Mouse (Mus musculus): ENCODE data around the gene Kctd5. TPM values are rescaled to one million over a fixed set of nuclear protein-coding genes. Genes with fewer than 3 reads are reported as not detected.

Gene Kctd5
- polyA plus RNA-seq, 1 experiment: 5.6 TPM

- Histone ChIP-seq H3K9me3 (peaks cover 11% of the 10 kb centered on the region), H3K36me3 (replicated peaks; ENCODE audit: low read length) (peaks cover 28% of the 10 kb centered on the region), H3K27me3 (replicated peaks) (peaks cover 13% of the 10 kb centered on the region), H3K4me3 (replicated peaks) (peak overlapping the region; percentile 10), H3K4me1 (peaks cover 4% of the 10 kb centered on the region; the same call in 1 of the 2 replicates)
- no peak for TF ChIP-seq GATA1 (IDR thresholded peaks at IDR 0.05; ENCODE audit: borderline replicate concordance, low read length)
- TF ChIP-seq FLI1 (IDR thresholded peaks at IDR 0.05; ENCODE audit: low read length): no peak
These were observed 28.8 kb downstream of the Kctd5 start for GRCm38 (mm10) chr17:24044482-24044881.

- peaks cover 11% of the 10 kb centered on the region for H3K9me3 ChIP-seq
- no peaks in the 10 kb centered on the region for H3K36me3 ChIP-seq (replicated peaks; ENCODE audit: low read length)
- H3K27me3 ChIP-seq (replicated peaks): peaks cover 27% of the 10 kb centered on the region
- H3K4me1 ChIP-seq: peaks cover 4% of the 10 kb centered on the region; the same call in 1 of the 2 replicates
- H3K4me3 ChIP-seq (replicated peaks): no peak within 1 kb of the TSS
- no peak for TF ChIP-seq FLI1 (IDR thresholded peaks at IDR 0.05; ENCODE audit: low read length)
- TF ChIP-seq GATA1 (IDR thresholded peaks at IDR 0.05; ENCODE audit: borderline replicate concordance, low read length): no peak
These were observed 35.4 kb downstream of the Kctd5 start, which contains the start of gene Prss27 for GRCm38 (mm10) chr17:24037844-24038243. Gene Prss27, plus strand, starts transcription at chr17:24038144.

- H3K4me3 ChIP-seq (replicated peaks): no peak overlapping the region
- no peaks in the 10 kb centered on the region for H3K36me3 ChIP-seq (replicated peaks; ENCODE audit: low read length)
- TF ChIP-seq FLI1 (IDR thresholded peaks at IDR 0.05; ENCODE audit: low read length): no peak
- no peak for TF ChIP-seq GATA1 (IDR thresholded peaks at IDR 0.05; ENCODE audit: borderline replicate concordance, low read length)
- H3K4me1 ChIP-seq: peaks cover 4% of the 10 kb centered on the region; the same call in 1 of the 2 replicates
- peaks cover 25% of the 10 kb centered on the region for H3K27me3 ChIP-seq (replicated peaks)
- H3K9me3 ChIP-seq: peaks cover 11% of the 10 kb centered on the region
These were observed 35.9 kb downstream of the Kctd5 start for GRCm38 (mm10) chr17:24037360-24037759.

GRCm38 (mm10) chr17:24036954-24037353 lies 36.3 kb downstream of the Kctd5 start:
- peaks cover 11% of the 10 kb centered on the region for H3K9me3 ChIP-seq
- TF ChIP-seq GATA1 (IDR thresholded peaks at IDR 0.05; ENCODE audit: borderline replicate concordance, low read length): no peak
- no peak for TF ChIP-seq FLI1 (IDR thresholded peaks at IDR 0.05; ENCODE audit: low read length)
- H3K4me3 ChIP-seq (replicated peaks): no peak overlapping the region

GRCm38 (mm10) chr17:24035087-24035486 lies 38.2 kb downstream of the Kctd5 start:
- peaks cover 2% of the 10 kb centered on the region for H3K9me3 ChIP-seq

More at GRCm38 (mm10) chr17:24036954-24037353, 36.3 kb downstream of the Kctd5 start:
- peaks cover 28% of the 10 kb centered on the region for H3K27me3 ChIP-seq (replicated peaks)
- H3K36me3 ChIP-seq (replicated peaks; ENCODE audit: low read length): no peaks in the 10 kb centered on the region
- peaks cover 4% of the 10 kb centered on the region; the same call in 1 of the 2 replicates for H3K4me1 ChIP-seq

GRCm38 (mm10) chr17:24030551-24030950 lies 42.7 kb downstream of the Kctd5 start:
- Histone ChIP-seq H3K27me3 (replicated peaks) (peaks cover 18% of the 10 kb centered on the region), H3K4me3 (replicated peaks) (no peak overlapping the region), H3K36me3 (replicated peaks; ENCODE audit: low read length) (no peaks in the 10 kb centered on the region), H3K4me1 (no peaks in the 10 kb centered on the region), H3K9me3 (no peaks in the 10 kb centered on the region)
- no peak for TF ChIP-seq FLI1 (IDR thresholded peaks at IDR 0.05; ENCODE audit: low read length)
- no peak for TF ChIP-seq GATA1 (IDR thresholded peaks at IDR 0.05; ENCODE audit: borderline replicate concordance, low read length)

More at GRCm38 (mm10) chr17:24035087-24035486, 38.2 kb downstream of the Kctd5 start:
- Histone ChIP-seq H3K4me3 (replicated peaks) (no peak overlapping the region), H3K27me3 (replicated peaks) (peaks cover 22% of the 10 kb centered on the region), H3K36me3 (replicated peaks; ENCODE audit: low read length) (no peaks in the 10 kb centered on the region), H3K4me1 (peaks cover 4% of the 10 kb centered on the region; the same call in 1 of the 2 replicates)
- no peak for TF ChIP-seq FLI1 (IDR thresholded peaks at IDR 0.05; ENCODE audit: low read length)
- no peak for TF ChIP-seq GATA1 (IDR thresholded peaks at IDR 0.05; ENCODE audit: borderline replicate concordance, low read length)

- TF ChIP-seq FLI1 (IDR thresholded peaks at IDR 0.05; ENCODE audit: low read length) (no peak), GATA1 (IDR thresholded peaks at IDR 0.05; ENCODE audit: borderline replicate concordance, low read length) (no peak)
- no peaks in the 10 kb centered on the region for H3K36me3 ChIP-seq (replicated peaks; ENCODE audit: low read length)
- no peaks in the 10 kb centered on the region for H3K4me1 ChIP-seq
- no peak overlapping the region for H3K4me3 ChIP-seq (replicated peaks)
- no peaks in the 10 kb centered on the region for H3K9me3 ChIP-seq
- peaks cover 21% of the 10 kb centered on the region for H3K27me3 ChIP-seq (replicated peaks)
These were observed 43.8 kb downstream of the Kctd5 start for GRCm38 (mm10) chr17:24029477-24029876.

- TF ChIP-seq FLI1 (IDR thresholded peaks at IDR 0.05; ENCODE audit: low read length) (no peak), GATA1 (IDR thresholded peaks at IDR 0.05; ENCODE audit: borderline replicate concordance, low read length) (no peak)
- Histone ChIP-seq H3K9me3 (peaks cover under 1% of the 10 kb centered on the region; the same call in 1 of the 2 replicates), H3K36me3 (replicated peaks; ENCODE audit: low read length) (no peaks in the 10 kb centered on the region), H3K4me3 (replicated peaks) (no peak overlapping the region), H3K27me3 (replicated peaks) (peaks cover 22% of the 10 kb centered on the region), H3K4me1 (no peaks in the 10 kb centered on the region)
These were observed 51.7 kb downstream of the Kctd5 start for GRCm38 (mm10) chr17:24021375-24022199.

- Histone ChIP-seq H3K9me3 (peaks cover 3% of the 10 kb centered on the region; the same call in 1 of the 2 replicates), H3K36me3 (replicated peaks; ENCODE audit: low read length) (no peaks in the 10 kb centered on the region), H3K4me3 (replicated peaks) (no peak overlapping the region), H3K27me3 (replicated peaks) (peaks cover 21% of the 10 kb centered on the region), H3K4me1 (no peaks in the 10 kb centered on the region)
- TF ChIP-seq GATA1 (IDR thresholded peaks at IDR 0.05; ENCODE audit: borderline replicate concordance, low read length) (no peak), FLI1 (IDR thresholded peaks at IDR 0.05; ENCODE audit: low read length) (no peak)
These were observed 52.6 kb downstream of the Kctd5 start for GRCm38 (mm10) chr17:24020696-24021095.

GRCm38 (mm10) chr17:24015727-24016126 lies 57.6 kb downstream of the Kctd5 start:
- TF ChIP-seq GATA1 (IDR thresholded peaks at IDR 0.05; ENCODE audit: borderline replicate concordance, low read length) (no peak), FLI1 (IDR thresholded peaks at IDR 0.05; ENCODE audit: low read length) (no peak)
- peaks cover 6% of the 10 kb centered on the region; the same call in 1 of the 2 replicates for H3K9me3 ChIP-seq
- no peak overlapping the region for H3K4me3 ChIP-seq (replicated peaks)
- H3K27me3 ChIP-seq (replicated peaks): peaks cover 17% of the 10 kb centered on the region
- H3K4me1 ChIP-seq: no peaks in the 10 kb centered on the region
- H3K36me3 ChIP-seq (replicated peaks; ENCODE audit: low read length): no peaks in the 10 kb centered on the region
